Mouse (Mus musculus) heart, embryonic 10.5 days (tissue): Measurements from ENCODE around the gene Gm20075. TPM values are rescaled to one million over a fixed set of nuclear protein-coding genes. Genes with fewer than 3 reads are reported as not detected.
"Not testable (repeated sequence)": the region's sequence is repeated elsewhere in the genome, so short reads cannot be mapped to it uniquely, and the experiment has no call there.

Experiments
- DNase-seq: peaks from one replicate; pipeline ENCODE4 v3.0.0-alpha.2; 2017; ENCODE audit warnings: low spot score
- H3K27ac ChIP-seq: fragments of 300-500 bp; sonication (generic); 2 replicates; pipeline ENCODE4 v1.5.1; 2016; ENCODE audit warnings: mild to moderate bottlenecking
- H3K27me3 ChIP-seq: fragments of 300-500 bp; sonication (generic); 2 replicates; pipeline ENCODE4 v1.6.1; 2016; ENCODE audit warnings: mild to moderate bottlenecking; ENCODE audit not compliant: poor library complexity, insufficient read depth, severe bottlenecking
- H3K36me3 ChIP-seq: fragments of 300-500 bp; sonication (generic); 2 replicates; pipeline ENCODE4 v1.6.1; 2016; ENCODE audit warnings: mild to moderate bottlenecking, moderate library complexity
- H3K4me1 ChIP-seq: fragments of 300-500 bp; sonication (generic); 2 replicates; pipeline ENCODE4 v1.6.1; 2016; ENCODE audit warnings: mild to moderate bottlenecking
- H3K4me3 ChIP-seq: fragments of 300-500 bp; sonication (generic); 2 replicates; pipeline ENCODE4 v1.5.1; 2016; ENCODE audit warnings: mild to moderate bottlenecking, moderate library complexity
- H3K9me3 ChIP-seq: fragments of 300-500 bp; sonication (generic); 2 replicates; pipeline ENCODE4 v1.6.1; 2016; ENCODE audit warnings: mild to moderate bottlenecking, moderate library complexity
- WGBS: fragments of 180-500 bp; shearing (Covaris S2); methylation state at CpG from one replicate; pipeline ENCODE4 v1.1.7; 2016; 5-methylcytosine and 5-hydroxymethylcytosine counted together
- polyA plus RNA-seq: library from polyadenylated mRNA; unstranded; fragments of >200 nt; fragmentation: Nextera tagmentation; extraction: Ambion mirVana; gene quantifications from 2 replicates; pipeline ENCODE4 v1.2.1, GENCODE M21; 2016

The Gm20075 gene
- 27.7 and 29.4 TPM in 2 replicates for polyA plus RNA-seq

DNA sequence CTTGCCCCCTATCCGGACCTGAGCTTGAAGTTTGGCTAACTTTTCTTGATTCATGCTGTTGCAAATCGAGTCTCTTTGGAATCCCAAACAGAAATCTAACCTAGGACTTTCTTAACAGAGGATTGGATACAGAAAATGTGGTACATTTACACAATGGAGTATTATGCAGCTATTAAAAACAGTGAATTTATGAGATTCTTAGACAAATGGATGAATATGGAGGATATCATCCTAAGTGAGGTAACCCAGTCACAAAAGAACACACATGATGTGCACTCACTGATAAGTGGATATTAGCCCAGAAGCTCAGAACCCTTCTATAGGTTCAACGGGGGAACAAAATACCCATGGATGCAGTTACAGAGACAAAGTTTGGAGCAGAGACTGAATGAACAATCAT, at the start of gene Gm20075:
Gene Gm20075 (minus strand): TSS at position 101 of the 400 bp plus-strand sequence.
- not testable (repeated sequence) for H3K36me3 ChIP-seq, H3K9me3 ChIP-seq, H3K4me1 ChIP-seq, DNase-seq, H3K4me3 ChIP-seq, H3K27me3 ChIP-seq, H3K27ac ChIP-seq
- 74% methylated on average over 3 of the region's 3 CpGs for WGBS

- no peaks in the 10 kb centered on the region for H3K36me3 ChIP-seq
- no peak overlapping the region for H3K4me3 ChIP-seq
- H3K4me1 ChIP-seq: peaks cover 30% of the 10 kb centered on the region
- DNase-seq: no peak
- no peaks in the 10 kb centered on the region for H3K9me3 ChIP-seq
- no peak overlapping the region for H3K27ac ChIP-seq
- WGBS: 73% methylated on average over 3 of the region's 3 CpGs
- peaks cover 74% of the 10 kb centered on the region for H3K27me3 ChIP-seq
Measured at GRCm38 (mm10) chr13:96129081-96129480, 47.9 kb upstream of the Gm20075 start.

- no peak for DNase-seq
- Histone ChIP-seq H3K27me3 (peaks cover 50% of the 10 kb centered on the region), H3K27ac (no peak overlapping the region), H3K4me1 (peaks cover 10% of the 10 kb centered on the region), H3K9me3 (no peaks in the 10 kb centered on the region), H3K4me3 (no peak overlapping the region), H3K36me3 (no peaks in the 10 kb centered on the region)
- WGBS: 76% methylated on average over 6 of the region's 6 CpGs
Measured at GRCm38 (mm10) chr13:96126669-96127068, 45.5 kb upstream of the Gm20075 start.

DNA sequence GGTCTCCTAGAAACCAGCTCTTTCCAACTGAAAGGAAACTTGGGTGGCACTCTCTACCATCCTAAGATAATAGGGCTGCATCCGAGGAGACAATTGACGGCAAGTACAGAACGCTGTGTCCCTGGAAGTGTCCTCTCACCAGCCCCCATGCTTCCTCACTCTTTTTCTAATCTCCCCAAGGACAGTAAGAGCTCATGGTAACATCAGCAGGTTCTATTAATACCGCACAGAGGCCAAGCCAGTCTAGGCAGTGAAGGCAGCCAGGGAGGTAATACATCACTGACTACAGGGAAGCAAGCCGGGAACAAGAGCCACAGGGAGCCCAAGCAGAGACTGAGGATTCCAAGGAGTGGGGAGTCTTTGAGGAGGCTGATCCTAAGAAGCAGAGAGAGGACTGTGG, 43.8 kb upstream of the Gm20075 start:
- no peaks in the 10 kb centered on the region for H3K9me3 ChIP-seq
- peaks cover 33% of the 10 kb centered on the region for H3K27me3 ChIP-seq
- 49% methylated on average over 5 of the region's 5 CpGs for WGBS
- no peaks in the 10 kb centered on the region for H3K36me3 ChIP-seq
- H3K27ac ChIP-seq: no peak overlapping the region
- no peaks in the 10 kb centered on the region for H3K4me1 ChIP-seq
- no peak overlapping the region for H3K4me3 ChIP-seq
- DNase-seq: no peak

- no peaks in the 10 kb centered on the region for H3K9me3 ChIP-seq
- H3K27me3 ChIP-seq: no peaks in the 10 kb centered on the region
- DNase-seq: no peak
- H3K36me3 ChIP-seq: no peaks in the 10 kb centered on the region
- 79% methylated on average over 2 of the region's 2 CpGs for WGBS
- no peaks in the 10 kb centered on the region for H3K4me1 ChIP-seq
- no peak overlapping the region for H3K4me3 ChIP-seq
- no peak overlapping the region for H3K27ac ChIP-seq
Measured at GRCm38 (mm10) chr13:96112711-96113110, 31.5 kb upstream of the Gm20075 start.

DNA sequence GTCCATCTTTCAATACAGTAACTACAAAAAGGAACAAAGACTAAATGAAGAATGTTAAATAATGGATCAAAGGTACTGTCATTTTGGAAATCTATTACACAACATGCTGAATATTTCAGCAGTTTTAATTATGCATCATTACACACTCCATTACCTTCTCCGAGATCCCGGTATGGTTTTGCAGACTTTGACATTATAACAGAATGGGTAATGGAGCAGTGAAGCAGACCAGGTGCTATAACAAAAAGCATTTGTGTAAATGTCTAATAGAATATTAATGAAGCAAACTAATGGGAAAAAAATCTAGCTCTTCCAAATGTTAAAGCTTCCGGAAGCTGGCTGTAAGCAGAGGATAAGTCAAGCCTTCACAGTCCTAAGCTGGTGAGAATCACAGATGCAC, 29.6 kb upstream of the Gm20075 start:
- no peaks in the 10 kb centered on the region for H3K9me3 ChIP-seq
- H3K27me3 ChIP-seq: no peaks in the 10 kb centered on the region
- WGBS: 87% methylated on average over 3 of the region's 3 CpGs
- no peaks in the 10 kb centered on the region for H3K36me3 ChIP-seq
- H3K4me3 ChIP-seq: no peak overlapping the region
- DNase-seq: no peak
- H3K27ac ChIP-seq: no peak overlapping the region
- H3K4me1 ChIP-seq: no peaks in the 10 kb centered on the region

- Histone ChIP-seq H3K36me3 (no peaks in the 10 kb centered on the region), H3K9me3 (no peaks in the 10 kb centered on the region), H3K4me1 (no peaks in the 10 kb centered on the region), H3K4me3 (no peak overlapping the region), H3K27me3 (no peaks in the 10 kb centered on the region), H3K27ac (no peak overlapping the region)
- DNase-seq: no peak
- WGBS: 79% methylated on average over 4 of the region's 4 CpGs
Measured at GRCm38 (mm10) chr13:96106367-96106766, 25.2 kb upstream of the Gm20075 start.

DNA sequence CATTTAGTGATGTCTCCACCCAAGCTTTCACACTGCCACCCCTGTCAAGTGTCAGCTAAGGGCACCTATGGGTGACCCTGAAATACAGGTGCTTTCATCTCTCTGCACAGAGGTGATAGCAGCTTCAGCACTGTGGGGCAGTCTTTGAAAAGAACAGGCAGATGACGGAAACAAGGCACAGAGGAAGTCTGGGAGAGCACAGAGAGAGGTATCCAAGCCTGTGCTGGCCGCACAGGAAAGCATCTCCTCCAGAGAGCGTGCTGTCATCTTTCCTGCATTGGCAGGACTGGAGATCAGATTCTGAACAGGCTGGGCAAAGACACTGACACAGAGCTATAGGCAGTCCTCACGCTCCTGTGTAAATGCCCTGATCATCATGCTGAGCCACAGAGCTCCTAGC, 9.8 kb upstream of the Gm20075 start:
- no peak for DNase-seq
- H3K4me1 ChIP-seq: no peaks in the 10 kb centered on the region
- 70% methylated on average over 4 of the region's 4 CpGs for WGBS
- H3K4me3 ChIP-seq: no peak overlapping the region
- H3K9me3 ChIP-seq: no peaks in the 10 kb centered on the region
- H3K27me3 ChIP-seq: no peaks in the 10 kb centered on the region
- H3K27ac ChIP-seq: no peak overlapping the region
- no peaks in the 10 kb centered on the region for H3K36me3 ChIP-seq

GRCm38 (mm10) chr13:96085581-96086302, 4.6 kb upstream of the Gm20075 start:
- Histone ChIP-seq H3K27me3 (no peaks in the 10 kb centered on the region), H3K4me1 (no peaks in the 10 kb centered on the region), H3K27ac (no peak overlapping the region), H3K4me3 (no peak overlapping the region), H3K36me3 (no peaks in the 10 kb centered on the region), H3K9me3 (no peaks in the 10 kb centered on the region)
- WGBS: 85% methylated on average over 7 of the region's 7 CpGs
- no peak for DNase-seq

GRCm38 (mm10) chr13:96081754-96082153, 578 bp upstream of the Gm20075 start, which contains the start of gene Gm17190:
Gene Gm17190, plus strand, starts transcription at chr13:96082054.
- WGBS: 81% methylated on average over 1 of the region's 1 CpGs
- not testable (repeated sequence) for H3K4me3 ChIP-seq, H3K27me3 ChIP-seq, H3K4me1 ChIP-seq, H3K36me3 ChIP-seq, DNase-seq, H3K9me3 ChIP-seq, H3K27ac ChIP-seq

GRCm38 (mm10) chr13:96073555-96073954, 7.6 kb downstream of the Gm20075 start:
- H3K36me3 ChIP-seq: no peaks in the 10 kb centered on the region
- no peak overlapping the region for H3K4me3 ChIP-seq
- WGBS: 76% methylated on average over 8 of the region's 8 CpGs
- no peaks in the 10 kb centered on the region for H3K9me3 ChIP-seq
- no peaks in the 10 kb centered on the region for H3K27me3 ChIP-seq
- H3K4me1 ChIP-seq: no peaks in the 10 kb centered on the region
- H3K27ac ChIP-seq: no peak overlapping the region
- DNase-seq: no peak

DNA sequence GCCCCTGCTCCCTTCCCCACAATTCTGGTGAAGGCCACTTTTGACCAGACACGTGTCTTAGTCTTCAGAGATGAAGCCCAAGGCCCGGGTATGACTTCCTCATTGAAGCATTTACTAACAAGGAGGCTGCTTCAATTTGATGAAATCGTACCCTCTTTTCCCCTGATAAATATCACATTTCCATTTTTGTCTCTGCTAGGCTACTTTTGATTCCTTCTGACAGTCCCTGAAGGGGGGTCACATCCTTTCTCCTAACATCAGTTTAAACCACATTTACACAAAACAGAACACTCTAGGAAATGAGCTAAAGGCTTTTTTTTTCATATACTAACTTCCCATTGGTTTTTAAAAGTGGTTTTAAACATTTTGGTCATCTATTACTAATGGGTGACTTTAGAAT, 28.4 kb downstream of the Gm20075 start:
- H3K36me3 ChIP-seq: no peaks in the 10 kb centered on the region
- H3K9me3 ChIP-seq: no peaks in the 10 kb centered on the region
- no peaks in the 10 kb centered on the region for H3K4me1 ChIP-seq
- no peak overlapping the region for H3K4me3 ChIP-seq
- 85% methylated on average over 3 of the region's 3 CpGs for WGBS
- no peak for DNase-seq
- no peaks in the 10 kb centered on the region for H3K27me3 ChIP-seq
- no peak overlapping the region for H3K27ac ChIP-seq

- WGBS: 67% methylated on average over 5 of the region's 5 CpGs
- no peak for DNase-seq
- no peak overlapping the region for H3K4me3 ChIP-seq
- no peaks in the 10 kb centered on the region for H3K36me3 ChIP-seq
- H3K27me3 ChIP-seq: no peaks in the 10 kb centered on the region
- no peaks in the 10 kb centered on the region for H3K9me3 ChIP-seq
- H3K4me1 ChIP-seq: no peaks in the 10 kb centered on the region
- H3K27ac ChIP-seq: no peak overlapping the region
Measured at GRCm38 (mm10) chr13:96045396-96045795, 35.8 kb downstream of the Gm20075 start.
